Mouse (Mus musculus) testis, adult 2 months (tissue): ENCODE measurements around the gene Nrcam.

ENCODE experiments used
- CTCF ChIP-seq: fragments of 200-500 bp; IDR thresholded peaks from 2 replicates; pipeline ENCODE4 v1.5.1; 2012; ENCODE audit warnings: low read depth, mild to moderate bottlenecking, inconsistent platforms, low read length, moderate library complexity; ENCODE audit not compliant: control insufficient read depth, insufficient read depth, insufficient replicate concordance
- POLR2A ChIP-seq: fragments of 200-500 bp; IDR thresholded peaks from 2 replicates; pipeline ENCODE4 v1.6.1; 2012; ENCODE audit warnings: low read depth, mild to moderate bottlenecking, inconsistent platforms, low read length, moderate library complexity; ENCODE audit not compliant: control insufficient read depth

DNA sequence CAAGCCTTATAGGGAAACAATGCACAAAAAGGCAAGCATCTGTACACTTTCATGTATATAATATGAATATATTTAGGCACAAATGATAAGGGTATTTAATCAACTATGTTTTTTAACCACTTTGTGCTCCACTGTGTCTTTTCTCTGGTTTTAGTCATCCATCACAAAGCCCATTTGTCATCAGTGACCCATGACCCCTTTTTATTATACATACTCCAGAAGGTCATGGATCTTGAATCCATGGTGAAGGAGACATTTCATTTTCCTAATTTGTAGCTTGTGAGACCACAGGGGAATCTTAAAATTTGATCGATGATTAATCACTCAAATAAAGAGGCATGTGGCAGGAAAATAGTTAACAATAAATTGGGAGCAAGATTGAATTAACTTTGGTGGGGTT lies 29.2 kb downstream of the Nrcam start:
- no peak for TF ChIP-seq POLR2A
- TF ChIP-seq CTCF = no peak
